ENCODE assay signal across 31 mouse cellular contexts in the genomic region with DNA sequence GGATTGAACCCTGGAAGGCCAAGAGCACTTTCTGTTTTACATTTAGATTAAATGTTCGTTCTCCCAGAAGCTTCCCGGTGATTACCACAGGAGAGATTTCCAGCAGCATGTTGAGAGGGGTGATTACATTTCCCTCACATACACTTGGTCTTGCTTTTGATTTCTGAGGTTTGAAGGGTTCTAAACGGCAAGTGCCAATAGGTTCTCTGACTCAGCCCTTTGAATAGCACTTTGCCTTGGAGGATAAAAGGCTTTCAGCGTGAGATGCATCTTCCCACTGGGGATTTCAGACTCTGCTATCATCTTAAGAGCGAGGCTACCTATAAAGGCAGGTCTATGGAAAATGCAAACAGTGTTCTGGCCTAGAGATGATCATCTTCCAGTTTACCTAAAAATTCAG.
DNase-seq lines count a peak whose midpoint lies in the region; ATAC-seq lines count a peak whose summit lies in the region.
"Had no signal": no experiment of that assay in that cellular context is flagged by ENCODE, and none has a peak within 500 bp of the region (broad histone marks: within the 10 kb centered on the region; RNA-seq: fewer than 3 reads in every experiment).

No protein-coding gene starts in this region.

- H3K4me3 ChIP-seq in forebrain, embryonic 14.5 days (ENCODE audit: low read depth, low read length): no peak overlapping the region
- H3K4me3 ChIP-seq in forebrain, embryonic 11.5 days (ENCODE audit: low read depth, low read length): no peak overlapping the region
- H3K4me3 ChIP-seq in neural tube, embryonic 13.5 days: no peak overlapping the region
- H3K4me3 ChIP-seq in neural tube, embryonic 15.5 days (replicated peaks): no peak overlapping the region
- no peak overlapping the region for H3K4me3 ChIP-seq in hindbrain, embryonic 13.5 days
- no peak overlapping the region for H3K4me3 ChIP-seq in midbrain, embryonic 16.5 days (ENCODE audit: low read depth, low read length)
- H3K4me3 ChIP-seq in liver, embryonic 12.5 days: no peak overlapping the region
- H3K4me3 ChIP-seq: embryonic facial prominence, embryonic 15.5 days; heart, adult 2 months; heart, embryonic 12.5 days; kidney, embryonic 15.5 days; layer of hippocampus, adult 2 months; limb, embryonic 10.5 days; limb, embryonic 15.5 days; myocyte had no signal

- no peak overlapping the region for H3K9ac ChIP-seq in forebrain, embryonic 14.5 days (ENCODE audit: low read length)
- no peak overlapping the region for H3K9ac ChIP-seq in forebrain, embryonic 11.5 days (ENCODE audit: low read length)
- H3K9ac ChIP-seq in neural tube, embryonic 13.5 days: no peak overlapping the region
- no peak overlapping the region for H3K9ac ChIP-seq in neural tube, embryonic 15.5 days (replicated peaks)
- no peak overlapping the region for H3K9ac ChIP-seq in hindbrain, embryonic 13.5 days
- H3K9ac ChIP-seq in midbrain, embryonic 16.5 days (ENCODE audit: low read depth, low read length): no peak overlapping the region
- H3K9ac ChIP-seq in liver, embryonic 12.5 days: no peak overlapping the region
- H3K9ac ChIP-seq: embryonic facial prominence, embryonic 15.5 days; forebrain, postnatal 0 days; heart, embryonic 12.5 days; kidney, embryonic 15.5 days; limb, embryonic 15.5 days; liver, embryonic 14.5 days had no signal

- no peaks in the 10 kb centered on the region for H3K36me3 ChIP-seq in forebrain, embryonic 14.5 days (ENCODE audit: control insufficient read depth, insufficient read depth, low read length)
- H3K36me3 ChIP-seq in forebrain, embryonic 11.5 days (ENCODE audit: control insufficient read depth, insufficient read depth, low read length): no peaks in the 10 kb centered on the region
- no peaks in the 10 kb centered on the region for H3K36me3 ChIP-seq in neural tube, embryonic 13.5 days
- no peaks in the 10 kb centered on the region for H3K36me3 ChIP-seq in neural tube, embryonic 15.5 days
- H3K36me3 ChIP-seq in hindbrain, embryonic 13.5 days: no peaks in the 10 kb centered on the region
- no peaks in the 10 kb centered on the region for H3K36me3 ChIP-seq in midbrain, embryonic 16.5 days (ENCODE audit: control insufficient read depth, insufficient read depth, low read length)
- no peaks in the 10 kb centered on the region for H3K36me3 ChIP-seq in liver, embryonic 12.5 days
- H3K36me3 ChIP-seq: embryonic facial prominence, embryonic 15.5 days; heart, embryonic 12.5 days; kidney, embryonic 15.5 days; limb, embryonic 10.5 days; limb, embryonic 15.5 days had no signal

- 72% methylated on average over 5 of the region's 5 CpGs for WGBS in forebrain, embryonic 14.5 days
- 67% methylated on average over 5 of the region's 5 CpGs for WGBS in forebrain, embryonic 11.5 days
- WGBS in neural tube, embryonic 13.5 days: 47% methylated on average over 5 of the region's 5 CpGs
- 50% methylated on average over 5 of the region's 5 CpGs for WGBS in neural tube, embryonic 15.5 days
- WGBS in hindbrain, embryonic 13.5 days: 32% methylated on average over 5 of the region's 5 CpGs
- WGBS in midbrain, embryonic 16.5 days: 26% methylated on average over 5 of the region's 5 CpGs
- 53% methylated on average over 5 of the region's 5 CpGs for WGBS in liver, embryonic 12.5 days (ENCODE audit: insufficient replicate concordance)

- no peaks in the 10 kb centered on the region for H3K4me1 ChIP-seq in forebrain, embryonic 14.5 days (ENCODE audit: control insufficient read depth, insufficient read depth, low read length)
- no peaks in the 10 kb centered on the region for H3K4me1 ChIP-seq in forebrain, embryonic 11.5 days (replicated peaks; ENCODE audit: control insufficient read depth, insufficient read depth, low read length)
- H3K4me1 ChIP-seq in neural tube, embryonic 13.5 days (replicated peaks): no peaks in the 10 kb centered on the region
- no peaks in the 10 kb centered on the region for H3K4me1 ChIP-seq in neural tube, embryonic 15.5 days
- peaks cover 12% of the 10 kb centered on the region for H3K4me1 ChIP-seq in hindbrain, embryonic 13.5 days (replicated peaks)
- H3K4me1 ChIP-seq in midbrain, embryonic 16.5 days (ENCODE audit: control insufficient read depth, insufficient read depth, low read length): no peaks in the 10 kb centered on the region
- no peaks in the 10 kb centered on the region for H3K4me1 ChIP-seq in liver, embryonic 12.5 days
- H3K4me1 ChIP-seq: embryonic facial prominence, embryonic 15.5 days; kidney, embryonic 15.5 days; limb, embryonic 15.5 days had no signal

- peak; percentile 13 for DNase-seq in forebrain, embryonic 14.5 days (ENCODE audit: low spot score)
- no peak for DNase-seq in forebrain, embryonic 11.5 days (ENCODE audit: low spot score)
- no peak for DNase-seq in kidney, postnatal 36 days
- DNase-seq: adrenal gland, postnatal 10 days; cerebellum, adult 18-20 months; cerebellum, postnatal 10 days; forebrain, postnatal 0 days; heart, adult 2 months; heart, postnatal 4 days; kidney, adult 11 months; kidney, postnatal 25 days; lung, adult 2 months; lung, postnatal 10 days; right cerebral cortex, postnatal 25 days; spleen, adult 18-20 months; thymus, postnatal 14 days had no signal

- no peaks in the 10 kb centered on the region for H3K9me3 ChIP-seq in forebrain, embryonic 14.5 days (replicated peaks; ENCODE audit: control insufficient read depth, low read length)
- no peaks in the 10 kb centered on the region for H3K9me3 ChIP-seq in forebrain, embryonic 11.5 days (ENCODE audit: control insufficient read depth, low read length)
- H3K9me3 ChIP-seq in neural tube, embryonic 13.5 days: no peaks in the 10 kb centered on the region
- no peaks in the 10 kb centered on the region for H3K9me3 ChIP-seq in neural tube, embryonic 15.5 days (replicated peaks)
- H3K9me3 ChIP-seq in hindbrain, embryonic 13.5 days: no peaks in the 10 kb centered on the region
- H3K9me3 ChIP-seq in midbrain, embryonic 16.5 days (replicated peaks; ENCODE audit: control insufficient read depth, low read length, poor library complexity, severe bottlenecking): no peaks in the 10 kb centered on the region
- H3K9me3 ChIP-seq in liver, embryonic 12.5 days (replicated peaks): no peaks in the 10 kb centered on the region
- H3K9me3 ChIP-seq: embryonic facial prominence, embryonic 15.5 days; heart, embryonic 12.5 days; kidney, embryonic 15.5 days; limb, embryonic 10.5 days; limb, embryonic 15.5 days had no signal

- no peaks in the 10 kb centered on the region for H3K27me3 ChIP-seq in forebrain, embryonic 14.5 days (replicated peaks; ENCODE audit: control insufficient read depth, insufficient read depth, low read length)
- no peaks in the 10 kb centered on the region for H3K27me3 ChIP-seq in forebrain, embryonic 11.5 days (ENCODE audit: control insufficient read depth, insufficient read depth, low read length)
- no peaks in the 10 kb centered on the region for H3K27me3 ChIP-seq in neural tube, embryonic 13.5 days
- no peaks in the 10 kb centered on the region for H3K27me3 ChIP-seq in neural tube, embryonic 15.5 days (replicated peaks)
- H3K27me3 ChIP-seq in hindbrain, embryonic 13.5 days: no peaks in the 10 kb centered on the region
- no peaks in the 10 kb centered on the region for H3K27me3 ChIP-seq in midbrain, embryonic 16.5 days (ENCODE audit: control insufficient read depth, insufficient read depth, low read depth, low read length)
- no peaks in the 10 kb centered on the region for H3K27me3 ChIP-seq in liver, embryonic 12.5 days (replicated peaks)
- H3K27me3 ChIP-seq: embryonic facial prominence, embryonic 15.5 days; heart, embryonic 12.5 days; kidney, embryonic 15.5 days; limb, embryonic 15.5 days; Patski had no signal

- no peak for ATAC-seq in forebrain, embryonic 14.5 days
- no peak for ATAC-seq in forebrain, embryonic 11.5 days (replicated peaks; ENCODE audit: low FRiP score)
- no peak for ATAC-seq in neural tube, embryonic 13.5 days (ENCODE audit: low read depth)
- ATAC-seq in neural tube, embryonic 15.5 days (ENCODE audit: low FRiP score): no peak
- 0 out of 2 replicates have a peak, but pooled peaks have one; percentile 53 for ATAC-seq in hindbrain, embryonic 13.5 days (ENCODE audit: low FRiP score)
- peak; percentile 54; the same call in 1 of the 2 replicates for ATAC-seq in midbrain, embryonic 16.5 days
- ATAC-seq in liver, embryonic 12.5 days: no peak
- ATAC-seq: forebrain, postnatal 0 days; inflammation-experienced regulatory T-cells, adult 6 months; Patski had no signal

- H3K27ac ChIP-seq in forebrain, embryonic 14.5 days (ENCODE audit: low read depth, low read length): no peak overlapping the region
- no peak overlapping the region for H3K27ac ChIP-seq in forebrain, embryonic 11.5 days (ENCODE audit: low read depth, low read length)
- peak overlapping the region; percentile 29; the same call in 1 of the 2 replicates for H3K27ac ChIP-seq in neural tube, embryonic 13.5 days (replicated peaks)
- H3K27ac ChIP-seq in neural tube, embryonic 15.5 days (replicated peaks): no peak overlapping the region
- H3K27ac ChIP-seq in hindbrain, embryonic 13.5 days: peak overlapping the region; percentile 50; the same call in 1 of the 2 replicates
- no peak overlapping the region for H3K27ac ChIP-seq in midbrain, embryonic 16.5 days (ENCODE audit: low read length)
- no peak overlapping the region for H3K27ac ChIP-seq in liver, embryonic 12.5 days
- H3K27ac ChIP-seq: embryonic facial prominence, embryonic 15.5 days; heart, adult 2 months; kidney, embryonic 15.5 days; layer of hippocampus, adult 2 months; limb, embryonic 10.5 days; limb, embryonic 15.5 days; liver, embryonic 14.5 days had no signal

- H3K4me2 ChIP-seq in forebrain, embryonic 14.5 days (ENCODE audit: low read length): no peak overlapping the region
- H3K4me2 ChIP-seq in forebrain, embryonic 11.5 days (ENCODE audit: low read depth, low read length, severe bottlenecking): no peak overlapping the region
- H3K4me2 ChIP-seq in neural tube, embryonic 13.5 days: no peak overlapping the region
- no peak overlapping the region for H3K4me2 ChIP-seq in neural tube, embryonic 15.5 days
- no peak overlapping the region for H3K4me2 ChIP-seq in hindbrain, embryonic 13.5 days
- H3K4me2 ChIP-seq in midbrain, embryonic 16.5 days (ENCODE audit: low read length): no peak overlapping the region
- H3K4me2 ChIP-seq in liver, embryonic 12.5 days: no peak overlapping the region
- H3K4me2 ChIP-seq: embryonic facial prominence, embryonic 15.5 days; heart, embryonic 12.5 days; kidney, embryonic 15.5 days; limb, embryonic 15.5 days had no signal

Comparison
In these comparisons a context has a peak if more than half of its experiments do, and no peak if none do; other contexts are left out.
1. H3K27ac ChIP-seq: peak in neural tube, embryonic 13.5 days (single experiment) and hindbrain, embryonic 13.5 days (single experiment); none in forebrain, embryonic 14.5 days (single experiment), forebrain, embryonic 11.5 days (single experiment), neural tube, embryonic 15.5 days (single experiment), midbrain, embryonic 16.5 days (single experiment) and liver, embryonic 12.5 days (single experiment).
2. ATAC-seq: peak in hindbrain, embryonic 13.5 days (single experiment) and midbrain, embryonic 16.5 days (single experiment); none in forebrain, embryonic 14.5 days (single experiment), forebrain, embryonic 11.5 days (single experiment), neural tube, embryonic 13.5 days (single experiment), neural tube, embryonic 15.5 days (single experiment) and liver, embryonic 12.5 days (single experiment).